Mouse (Mus musculus) hindbrain, embryonic 16.5 days (tissue): Measurements from ENCODE around the gene Sv2a. TPM values are rescaled to one million over a fixed set of nuclear protein-coding genes. Genes with fewer than 3 reads are reported as not detected.
"Not testable (repeated sequence)": the region's sequence is repeated elsewhere in the genome, so short reads cannot be mapped to it uniquely, and the experiment has no call there.

Experiments used
- ATAC-seq: fragments of 200-750 bp; cut with Nextera tagmentation; 2 replicates; pipeline ENCODE4 v1.8.0; 2017; ENCODE audit warnings: moderate TSS enrichment, moderate library complexity
- H3K27ac ChIP-seq: fragments of 300-500 bp; sonication (generic); 2 replicates; pipeline ENCODE4 v1.5.1; 2014; ENCODE audit warnings: low read depth, mild to moderate bottlenecking, control low read depth, low read length, moderate library complexity
- H3K27me3 ChIP-seq: fragments of 300-500 bp; sonication (generic); replicated peaks from 2 replicates; pipeline ENCODE4 v1.6.1; 2014; ENCODE audit warnings: low read length; ENCODE audit not compliant: control insufficient read depth, insufficient read depth
- H3K36me3 ChIP-seq: fragments of 300-500 bp; sonication (generic); 2 replicates; pipeline ENCODE4 v1.6.1; 2014; ENCODE audit warnings: mild to moderate bottlenecking, low read length, moderate library complexity, mixed read lengths; ENCODE audit not compliant: control insufficient read depth, insufficient read depth
- H3K4me1 ChIP-seq: fragments of 300-500 bp; sonication (generic); 2 replicates; pipeline ENCODE4 v1.6.1; 2014; ENCODE audit warnings: low read depth, low read length; ENCODE audit not compliant: control insufficient read depth, insufficient read depth
- H3K4me2 ChIP-seq: fragments of 300-500 bp; sonication (generic); 2 replicates; pipeline ENCODE4 v1.6.1; 2014; ENCODE audit warnings: mild to moderate bottlenecking, low read length, control low read depth, moderate library complexity
- H3K4me3 ChIP-seq: fragments of 300-500 bp; sonication (generic); 2 replicates; pipeline ENCODE4 v1.5.1; 2014; ENCODE audit warnings: mild to moderate bottlenecking, low read length, control low read depth, moderate library complexity
- H3K9ac ChIP-seq: fragments of 300-500 bp; sonication (generic); 2 replicates; pipeline ENCODE4 v1.6.1; 2014; ENCODE audit warnings: low read depth, mild to moderate bottlenecking, control low read depth, low read length, moderate library complexity
- H3K9me3 ChIP-seq: fragments of 300-500 bp; sonication (generic); 2 replicates; pipeline ENCODE4 v1.6.1; 2014; ENCODE audit warnings: mild to moderate bottlenecking, low read length, moderate library complexity; ENCODE audit not compliant: control insufficient read depth
- WGBS: fragments of 180-500 bp; shearing (Covaris S2); extraction: QIAGEN DNeasy Blood & Tissue Kit; methylation state at CpG from one replicate; pipeline ENCODE4 v1.1.7; 2014; 5-methylcytosine and 5-hydroxymethylcytosine counted together
- polyA plus RNA-seq: library from polyadenylated mRNA; unstranded; fragments of >200 nt; fragmentation: Nextera tagmentation; extraction: Ambion mirVana; gene quantifications from 2 replicates; pipeline ENCODE4 v1.2.1, GENCODE M21; 2015

The Sv2a gene
- polyA plus RNA-seq, 1 experiment from 2014 or later, result 135 TPM

- Histone ChIP-seq H3K36me3 (peaks cover 23% of the 10 kb centered on the region), H3K4me2 (peak within 1 kb of the TSS; percentile 92), H3K27me3 (no peaks in the 10 kb centered on the region), H3K4me1 (peaks cover 23% of the 10 kb centered on the region), H3K9ac (peak within 1 kb of the TSS; percentile 84), H3K9me3 (no peaks in the 10 kb centered on the region), H3K4me3 (peak within 1 kb of the TSS; percentile 95), H3K27ac (peak within 1 kb of the TSS; percentile 98)
- 1% methylated on average over 55 of the region's 58 CpGs for WGBS
- peak; percentile 96 for ATAC-seq
These were observed 8.5 kb upstream of the Sv2a start, which contains the start of gene Sf3b4 for GRCm38 (mm10) chr3:96172197-96173178. Sf3b4 (plus strand) TSS chr3:96172332.

- H3K9me3 ChIP-seq, result no peaks in the 10 kb centered on the region
- peak overlapping the region; percentile 84 for H3K9ac ChIP-seq
- no peak for ATAC-seq
- H3K4me2 ChIP-seq, result peak overlapping the region; percentile 92
- peak overlapping the region; percentile 95 for H3K4me3 ChIP-seq
- peaks cover 23% of the 10 kb centered on the region for H3K4me1 ChIP-seq
- 44% methylated on average over 7 of the region's 7 CpGs for WGBS
- H3K27ac ChIP-seq, result no peak overlapping the region
- no peaks in the 10 kb centered on the region for H3K27me3 ChIP-seq
- peaks cover 29% of the 10 kb centered on the region for H3K36me3 ChIP-seq
These were observed 7.8 kb upstream of the Sv2a start for GRCm38 (mm10) chr3:96173185-96173584.

- H3K9ac ChIP-seq, H3K9me3 ChIP-seq, H3K27me3 ChIP-seq, H3K4me2 ChIP-seq, H3K27ac ChIP-seq, ATAC-seq, H3K4me3 ChIP-seq: not testable (repeated sequence)
- Histone ChIP-seq H3K4me1 (peaks cover 23% of the 10 kb centered on the region), H3K36me3 (peaks cover 32% of the 10 kb centered on the region)
- WGBS, result 80% methylated on average over 3 of the region's 4 CpGs
These were observed 6.9 kb upstream of the Sv2a start for GRCm38 (mm10) chr3:96174042-96174441.

GRCm38 (mm10) chr3:96175251-96175650 lies 5.7 kb upstream of the Sv2a start:
- 93% methylated on average over 6 of the region's 6 CpGs for WGBS
- H3K4me1 ChIP-seq, result peaks cover 23% of the 10 kb centered on the region
- no peak overlapping the region for H3K27ac ChIP-seq
- H3K4me3 ChIP-seq, result no peak overlapping the region
- H3K36me3 ChIP-seq, result peaks cover 32% of the 10 kb centered on the region
- ATAC-seq, result no peak
- H3K9me3 ChIP-seq, result no peaks in the 10 kb centered on the region
- H3K4me2 ChIP-seq, result no peak overlapping the region
- no peak overlapping the region for H3K9ac ChIP-seq
- no peaks in the 10 kb centered on the region for H3K27me3 ChIP-seq

GRCm38 (mm10) chr3:96178427-96178826 lies 2.5 kb upstream of the Sv2a start:
- Histone ChIP-seq H3K9ac (no peak overlapping the region), H3K36me3 (peaks cover 32% of the 10 kb centered on the region), H3K27me3 (no peaks in the 10 kb centered on the region), H3K4me1 (peaks cover 22% of the 10 kb centered on the region), H3K27ac (no peak overlapping the region), H3K9me3 (no peaks in the 10 kb centered on the region), H3K4me2 (no peak overlapping the region), H3K4me3 (no peak overlapping the region)
- WGBS, result 86% methylated on average over 4 of the region's 4 CpGs
- no peak for ATAC-seq

- Histone ChIP-seq H3K9ac (no peak overlapping the region), H3K27ac (no peak overlapping the region), H3K4me3 (no peak overlapping the region), H3K4me2 (no peak overlapping the region), H3K27me3 (no peaks in the 10 kb centered on the region), H3K36me3 (peaks cover 31% of the 10 kb centered on the region), H3K9me3 (no peaks in the 10 kb centered on the region), H3K4me1 (peaks cover 21% of the 10 kb centered on the region)
- 98% methylated on average over 2 of the region's 2 CpGs for WGBS
- no peak for ATAC-seq
These were observed 2.0 kb upstream of the Sv2a start for GRCm38 (mm10) chr3:96178902-96179301.

- WGBS, result 53% methylated on average over 4 of the region's 4 CpGs
- Histone ChIP-seq H3K4me3 (no peak overlapping the region), H3K27ac (no peak overlapping the region), H3K4me2 (no peak overlapping the region), H3K27me3 (no peaks in the 10 kb centered on the region), H3K9ac (no peak overlapping the region), H3K4me1 (peaks cover 18% of the 10 kb centered on the region), H3K9me3 (no peaks in the 10 kb centered on the region), H3K36me3 (peaks cover 27% of the 10 kb centered on the region)
- ATAC-seq, result no peak
These were observed 1.4 kb upstream of the Sv2a start for GRCm38 (mm10) chr3:96179531-96179930.

GRCm38 (mm10) chr3:96181510-96182381 lies 795 bp downstream of the Sv2a start:
- H3K4me2 ChIP-seq, result peak overlapping the region; percentile 58
- H3K27me3 ChIP-seq, result no peaks in the 10 kb centered on the region
- ATAC-seq, result peak; percentile 45
- H3K27ac ChIP-seq, result peak overlapping the region; percentile 64
- peak overlapping the region; percentile 66 for H3K9ac ChIP-seq
- no peaks in the 10 kb centered on the region for H3K9me3 ChIP-seq
- peaks cover 14% of the 10 kb centered on the region for H3K4me1 ChIP-seq
- H3K4me3 ChIP-seq, result peak overlapping the region; percentile 49
- H3K36me3 ChIP-seq, result peaks cover 13% of the 10 kb centered on the region
- WGBS, result 29% methylated on average over 12 of the region's 12 CpGs

- H3K4me2 ChIP-seq, result peak overlapping the region; percentile 58
- peaks cover 12% of the 10 kb centered on the region for H3K36me3 ChIP-seq
- peak overlapping the region; percentile 49 for H3K4me3 ChIP-seq
- 30% methylated on average over 4 of the region's 4 CpGs for WGBS
- no peaks in the 10 kb centered on the region for H3K27me3 ChIP-seq
- H3K9me3 ChIP-seq, result no peaks in the 10 kb centered on the region
- no peak for ATAC-seq
- H3K9ac ChIP-seq, result peak overlapping the region; percentile 66
- H3K4me1 ChIP-seq, result peaks cover 14% of the 10 kb centered on the region
- H3K27ac ChIP-seq, result peak overlapping the region; percentile 64
These were observed 1.4 kb downstream of the Sv2a start for GRCm38 (mm10) chr3:96182382-96182776.
